Mouse (Mus musculus) kidney, adult 2 months (tissue): ENCODE measurements around the gene Ccdc188.

Experiments
- CTCF ChIP-seq: fragments of 200-500 bp; conservative IDR thresholded peaks from 2 replicates; pipeline ENCODE4 v1.5.1; 2011; ENCODE audit warnings: low read depth, mild to moderate bottlenecking, control low read depth, low read length, moderate library complexity, mixed read lengths; ENCODE audit not compliant: insufficient read depth, insufficient read length
- POLR2A ChIP-seq: fragments of 200-500 bp; IDR thresholded peaks from one replicate; pipeline ENCODE4 v1.6.1; 2011; ENCODE audit warnings: low read depth, low read length, control low read depth

GRCm38 (mm10) chr16:18234671-18235388 is 17.2 kb downstream of the Ccdc188 start, which contains the start of gene Zdhhc8:
- TF ChIP-seq CTCF = no peak
- no peak for TF ChIP-seq POLR2A
